Mouse (Mus musculus): ENCODE results near the gene Wdr91.

GRCm38 (mm10) chr6:34871929-34872328 is 38.7 kb downstream of the Wdr91 start:
- TF ChIP-seq POLR2A (IDR thresholded peaks at IDR 0.05; ENCODE audit: control insufficient read depth, extremely low read depth, insufficient read depth, low read length, poor library complexity) (no peak), CTCF (IDR thresholded peaks at IDR 0.05; ENCODE audit: borderline replicate concordance, control insufficient read depth, extremely low read depth, insufficient read depth, low read length, poor library complexity) (no peak)

Data from thymus, adult 2 months (tissue).